Mouse (Mus musculus) cerebellum, adult 2 months (tissue): ENCODE measurements around the gene Gm853. TPM values are rescaled to one million over a fixed set of nuclear protein-coding genes. Genes with fewer than 3 reads are reported as not detected.

Source experiments
- DNase-seq, 2 experiments: peaks; one replicate each; pipeline ENCODE4 v3.0.0; 2021
- H3K27ac ChIP-seq: fragments of 200-500 bp; 2 replicates; pipeline ENCODE4 v1.5.1; 2012; ENCODE audit warnings: low read length, control low read depth, inconsistent platforms; ENCODE audit not compliant: insufficient read depth
- H3K27me3 ChIP-seq: fragments of 200-500 bp; 2 replicates; pipeline ENCODE4 v1.6.1; 2012; ENCODE audit warnings: inconsistent platforms, mild to moderate bottlenecking, low read length, moderate library complexity; ENCODE audit not compliant: control insufficient read depth, insufficient read depth
- H3K4me1 ChIP-seq: fragments of 200-500 bp; 2 replicates; pipeline ENCODE4 v1.6.1; 2011; ENCODE audit warnings: low read length; ENCODE audit not compliant: control insufficient read depth, insufficient read depth
- H3K4me3 ChIP-seq: fragments of 200-500 bp; replicated peaks from 2 replicates; pipeline ENCODE3; 2011; ENCODE audit warnings: mild to moderate bottlenecking, low read depth, low read length, control low read depth; ENCODE audit not compliant: insufficient read depth
- CTCF ChIP-seq: fragments of 200-500 bp; IDR thresholded peaks from 2 replicates; pipeline ENCODE4 v1.5.1; 2011; ENCODE audit warnings: low read depth, mild to moderate bottlenecking, control low read depth, low read length, moderate library complexity, borderline replicate concordance; ENCODE audit not compliant: insufficient read depth
- POLR2A ChIP-seq: fragments of 200-500 bp; IDR thresholded peaks from 2 replicates; pipeline ENCODE4 v1.6.1; 2011; ENCODE audit warnings: low read length, control low read depth, borderline replicate concordance; ENCODE audit not compliant: insufficient read depth
- WGBS: fragments of 180-500 bp; shearing (Covaris S2); methylation state at CpG from one replicate; pipeline ENCODE4 v1.1.7; 2018; 5-methylcytosine and 5-hydroxymethylcytosine counted together
- polyA plus RNA-seq: library from polyadenylated mRNA; depleted of rRNA; stranded (reverse); fragments of >200 nt; gene quantifications from 2 replicates; pipeline ENCODE4 v1.2.3, GENCODE M21; 2012; rRNA removed

Gm853 gene
- polyA plus RNA-seq, 1 experiment: 0.33 TPM

DNA sequence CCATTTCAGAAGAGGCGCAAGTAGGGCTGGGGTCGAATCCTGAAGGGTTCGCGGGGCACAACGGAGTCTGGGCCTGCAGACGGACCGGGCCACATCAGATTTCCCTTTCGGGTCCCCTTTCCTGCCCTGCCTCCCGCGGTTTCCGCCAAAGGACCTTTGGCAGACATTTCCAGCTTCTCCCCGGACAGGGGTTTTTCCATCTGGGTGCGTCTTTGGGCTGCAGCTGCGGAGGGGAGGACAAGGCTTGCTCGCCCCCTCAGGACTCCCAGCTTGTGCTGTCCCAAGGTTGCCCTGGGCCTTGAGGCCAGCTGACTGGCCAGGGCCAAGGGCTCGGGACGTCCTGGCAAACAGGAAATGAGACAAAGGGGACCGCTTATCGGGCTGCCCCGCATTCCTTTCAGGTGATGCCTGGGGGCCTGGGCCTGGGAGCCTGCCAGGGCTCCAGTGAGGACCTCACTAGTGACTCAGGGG, 58.8 kb downstream of the Gm853 start:
- TF ChIP-seq POLR2A (no peak), CTCF (no peak)
- 0 out of 2 replicates have a peak, but pooled peaks cover 4% of the 10 kb centered on the region for H3K4me1 ChIP-seq
- no peak overlapping the region for H3K27ac ChIP-seq
- H3K4me3 ChIP-seq: no peak overlapping the region
- WGBS: 20% methylated on average over 20 of the region's 20 CpGs
- DNase-seq: no peak
- no peaks in the 10 kb centered on the region for H3K27me3 ChIP-seq

DNA sequence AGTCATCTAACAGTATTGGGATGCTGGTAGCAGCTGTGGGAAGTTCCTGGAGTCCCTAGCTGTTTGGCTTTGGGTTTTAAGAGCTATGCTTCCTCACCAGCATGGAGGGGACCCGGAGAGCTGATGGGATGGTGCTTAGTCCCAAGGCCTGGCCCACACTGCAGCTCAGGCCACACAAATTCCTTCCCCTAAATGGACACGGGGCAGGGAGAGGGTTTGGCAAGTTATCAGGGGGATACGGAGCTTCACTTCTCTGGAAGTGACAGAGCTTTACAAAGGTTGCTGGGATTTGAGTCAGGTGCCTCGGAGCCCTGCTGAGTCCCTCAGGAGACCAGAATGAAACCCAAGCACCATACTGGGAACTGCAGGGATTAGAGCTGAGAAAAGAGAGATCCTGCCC, 60.9 kb downstream of the Gm853 start:
- no peak for DNase-seq
- TF ChIP-seq POLR2A (no peak), CTCF (no peak)
- H3K27ac ChIP-seq: no peak overlapping the region
- H3K4me3 ChIP-seq: no peak overlapping the region
- 23% methylated on average over 4 of the region's 4 CpGs for WGBS
- no peaks in the 10 kb centered on the region for H3K27me3 ChIP-seq
- H3K4me1 ChIP-seq: no peaks in the 10 kb centered on the region

Other genes with a start within 250 kb of the Gm853 start
- 116 and 130 TPM in 2 replicates for gene Adgrb2, start 237.5 kb downstream of the Gm853 start, polyA plus RNA-seq
- 36.4 and 44.3 TPM in 2 replicates for gene Col16a1, start 174.6 kb downstream of the Gm853 start, polyA plus RNA-seq
- gene Pef1, start 119.8 kb downstream of the Gm853 start, polyA plus RNA-seq: 89.3 and 90.2 TPM in 2 replicates
- 4.3 and 5.2 TPM in 2 replicates for gene Hcrtr1, start 83.0 kb downstream of the Gm853 start, polyA plus RNA-seq
- gene Tinagl1, start 47.3 kb downstream of the Gm853 start, polyA plus RNA-seq: 12.8 and 13.4 TPM in 2 replicates
- gene Serinc2, start 56.8 kb upstream of the Gm853 start, polyA plus RNA-seq: 39.6 and 46.5 TPM in 2 replicates
- 196 and 220 TPM in 2 replicates for gene Fabp3, start 86.2 kb upstream of the Gm853 start, polyA plus RNA-seq
- gene Gm10570, start 86.3 kb upstream of the Gm853 start, polyA plus RNA-seq: 1.6 and 1.7 TPM in 2 replicates
- gene Zcchc17, start 137.5 kb upstream of the Gm853 start, polyA plus RNA-seq: 87.9 and 89.6 TPM in 2 replicates
- 35.7 and 39.5 TPM in 2 replicates for gene Snrnp40, start 137.7 kb upstream of the Gm853 start, polyA plus RNA-seq